Mouse (Mus musculus) ovary, adult 18-20 months (tissue): Measurements from ENCODE around the gene Dpm3.

Experiments
- DNase-seq: peaks from one replicate; pipeline ENCODE4 v3.0.0; 2022; ENCODE audit warnings: low spot score, mixed read lengths

Gene Dpm3

GRCm38 (mm10) chr3:89231772-89232275 is 27.3 kb upstream of the Dpm3 start:
- DNase-seq, result no peak

DNA sequence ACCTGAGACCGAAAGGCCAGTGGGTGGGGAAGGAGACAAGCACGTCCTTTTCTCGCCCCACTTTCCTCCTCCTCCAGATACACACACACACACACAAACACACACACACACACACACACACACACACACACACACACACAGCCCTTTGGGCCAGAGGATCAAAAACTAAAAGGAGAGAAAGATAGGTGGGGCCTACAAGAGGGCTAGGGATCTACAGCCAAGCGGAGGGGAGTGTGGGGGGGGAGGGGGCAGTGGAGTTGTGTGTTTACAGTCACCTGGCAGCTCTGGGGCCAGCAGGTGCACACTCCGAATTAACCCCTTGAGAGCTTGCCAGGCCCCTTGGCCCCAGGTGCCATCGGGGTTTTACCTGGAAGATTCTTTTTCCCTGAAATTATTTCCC is 26.5 kb upstream of the Dpm3 start:
- no peak for DNase-seq

DNA sequence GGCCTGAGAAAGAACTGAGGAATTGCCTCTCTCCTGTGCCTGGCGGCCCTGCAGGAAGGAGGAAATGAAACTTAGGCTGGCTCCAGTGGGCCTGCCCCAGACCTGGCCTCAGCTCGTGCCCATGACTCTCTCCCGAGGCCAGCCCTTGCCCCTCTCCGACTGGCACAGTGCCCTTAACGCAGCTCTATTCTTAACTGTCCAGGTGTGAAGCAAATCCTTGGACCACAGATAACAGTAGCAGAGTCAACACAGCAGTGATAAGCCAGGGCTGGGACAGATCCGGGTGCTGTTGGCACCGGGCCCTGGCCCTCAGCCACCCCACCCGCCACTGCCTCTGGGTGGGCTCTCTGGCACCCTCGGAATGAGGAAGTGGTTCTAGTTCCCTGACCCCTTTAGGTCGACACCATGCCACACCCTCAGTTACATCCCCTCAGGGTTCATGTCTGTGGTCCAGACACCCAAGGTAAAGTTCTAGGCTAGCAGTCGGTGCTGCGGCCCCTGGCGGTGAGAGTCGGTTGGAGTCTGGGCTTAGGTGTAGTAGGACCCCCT is 25.5 kb upstream of the Dpm3 start:
- no peak for DNase-seq

DNA sequence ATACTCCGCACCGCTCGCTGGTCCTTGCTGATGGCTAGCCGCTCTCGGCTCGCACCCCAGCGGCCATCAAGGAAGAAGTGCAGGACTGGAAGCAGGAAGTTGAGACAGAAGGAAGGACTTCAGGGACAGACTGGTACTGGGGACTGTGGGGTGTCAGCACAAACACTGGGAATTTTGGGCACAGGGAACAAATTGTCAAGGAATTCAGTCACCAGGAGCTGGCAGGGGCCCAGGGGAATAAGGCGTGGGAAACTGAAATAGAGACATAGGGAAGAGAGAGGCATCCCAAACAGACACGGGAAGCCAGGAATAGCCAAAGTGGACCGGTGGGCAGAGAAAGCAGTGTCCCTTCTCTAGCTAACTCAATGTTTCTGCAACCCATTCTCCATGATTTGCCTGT is 22.6 kb upstream of the Dpm3 start:
- no peak for DNase-seq

GRCm38 (mm10) chr3:89237682-89238081 is 21.5 kb upstream of the Dpm3 start:
- no peak for DNase-seq

DNA sequence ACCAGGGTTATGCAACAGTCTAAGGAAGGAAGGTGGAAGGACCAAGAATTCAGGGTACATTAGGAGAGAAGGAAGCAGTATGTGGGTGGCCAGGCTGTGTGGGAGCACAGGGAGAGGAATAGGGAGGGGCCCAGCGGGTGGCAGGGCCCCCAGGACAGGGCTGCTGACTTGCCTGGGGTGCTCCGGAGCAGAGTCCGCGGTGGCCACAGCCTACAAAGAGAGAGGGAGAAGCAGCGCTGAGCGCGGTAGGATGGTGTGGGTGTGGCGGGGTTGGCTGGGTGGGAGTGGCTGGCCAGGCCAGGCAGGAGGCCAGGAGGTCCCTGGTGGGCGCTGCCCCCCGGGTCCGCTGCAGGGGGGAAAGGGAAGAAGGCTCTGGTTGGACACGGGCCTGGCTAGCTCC is 20.7 kb upstream of the Dpm3 start:
- no peak for DNase-seq

DNA sequence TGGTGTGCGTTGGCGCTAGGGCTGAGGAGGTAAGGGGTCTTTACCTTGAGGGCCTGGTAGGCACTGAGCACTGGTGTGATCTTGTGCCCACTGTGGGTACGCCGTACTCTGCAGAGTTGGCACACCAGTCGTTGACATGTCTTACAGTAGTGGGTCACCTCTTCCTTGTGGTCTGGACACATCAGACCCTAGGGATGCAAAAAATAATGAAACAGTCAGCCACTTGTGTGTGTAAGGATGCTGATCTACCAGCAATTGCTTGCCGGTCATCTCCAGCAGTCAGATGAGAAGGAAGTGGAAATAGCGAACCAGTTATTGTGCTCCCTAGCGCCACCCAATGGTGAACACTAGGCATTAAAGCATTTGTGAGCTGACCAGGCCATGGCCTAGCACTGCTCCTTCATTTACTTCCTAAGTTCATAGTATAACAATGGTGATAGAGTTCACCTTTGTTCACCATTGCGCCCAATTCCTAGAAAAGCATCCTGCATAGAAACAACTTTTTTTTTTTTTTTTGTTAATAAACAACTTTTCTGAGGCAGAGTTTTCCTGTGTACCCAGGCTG is 16.7 kb upstream of the Dpm3 start:
- no peak for DNase-seq

DNA sequence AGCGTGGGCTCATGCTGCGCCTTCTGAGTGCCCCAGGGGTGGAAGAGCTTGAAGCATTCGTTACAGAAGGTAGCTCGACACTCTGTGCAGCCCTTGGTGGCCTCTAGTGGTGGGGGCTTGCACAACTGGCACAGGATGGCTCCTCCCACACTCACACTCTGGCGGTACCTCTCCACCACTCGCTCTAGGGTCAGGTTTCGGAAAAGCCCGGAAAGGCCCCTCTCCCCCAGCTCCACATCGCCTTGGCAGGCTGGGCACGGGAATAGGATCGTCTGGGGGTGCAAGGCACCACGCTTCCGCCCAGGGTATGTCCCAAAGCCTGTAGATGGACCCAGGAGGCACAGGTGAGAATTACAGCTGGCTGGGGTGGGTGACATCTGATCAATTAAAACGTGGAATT is 15.5 kb upstream of the Dpm3 start:
- no peak for DNase-seq

GRCm38 (mm10) chr3:89244158-89244981 is 14.8 kb upstream of the Dpm3 start:
- no peak for DNase-seq

- no peak for DNase-seq
These were observed 14.0 kb upstream of the Dpm3 start for GRCm38 (mm10) chr3:89244982-89245687.

GRCm38 (mm10) chr3:89245688-89246171 is 13.4 kb upstream of the Dpm3 start, which contains the start of gene Krtcap2:
TSS of gene Krtcap2 (plus strand) at chr3:89245966.
- no peak for DNase-seq

DNA sequence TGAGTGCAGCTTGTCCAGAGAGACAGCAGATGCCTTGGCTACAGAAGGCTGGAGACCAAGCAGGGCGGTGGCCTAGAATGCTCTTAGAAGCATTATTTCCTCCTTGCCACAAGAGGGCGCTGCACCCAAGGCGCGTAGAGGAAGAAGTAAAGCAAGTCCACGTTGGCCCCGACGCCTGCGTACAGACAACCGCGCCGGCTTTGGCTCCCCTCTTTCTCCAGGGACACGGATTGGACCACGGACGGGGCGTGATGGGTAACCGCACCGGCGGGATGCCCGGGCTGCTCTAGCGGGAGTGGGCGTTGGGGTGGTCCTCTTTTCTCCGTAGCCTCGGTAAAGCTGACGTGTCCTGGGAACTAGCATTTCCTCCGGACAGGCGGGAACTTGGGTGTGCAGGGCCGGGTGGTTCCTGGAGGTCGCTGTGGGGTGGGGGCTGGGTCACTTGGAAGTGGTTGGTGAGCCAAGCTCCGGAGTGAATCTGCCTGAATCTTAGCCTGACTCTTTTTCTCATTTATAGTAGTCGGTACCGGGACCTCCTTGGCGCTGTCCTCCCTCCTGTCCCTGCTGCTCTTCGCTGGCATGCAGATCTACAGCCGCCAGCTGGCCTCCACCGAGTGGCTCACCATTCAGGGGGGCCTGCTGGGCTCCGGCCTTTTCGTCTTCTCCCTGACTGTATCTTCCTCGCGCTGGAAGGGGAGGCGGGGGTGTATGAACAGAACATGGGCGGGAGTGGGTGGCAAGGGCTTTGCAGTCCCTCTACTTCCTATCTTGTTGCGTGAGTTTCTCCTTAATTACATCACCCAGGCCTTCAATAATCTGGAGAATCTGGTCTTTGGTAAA is 12.7 kb upstream of the Dpm3 start, which contains the start of gene Trim46:
TSS of gene Trim46 (minus strand) at position 49 of the 840 bp plus-strand sequence.
- DNase-seq, result peak; percentile 83

- DNase-seq, result no peak
These were observed 11.7 kb upstream of the Dpm3 start for GRCm38 (mm10) chr3:89247466-89247865.

- no peak for DNase-seq
These were observed 8.6 kb upstream of the Dpm3 start for GRCm38 (mm10) chr3:89250435-89251040.

DNA sequence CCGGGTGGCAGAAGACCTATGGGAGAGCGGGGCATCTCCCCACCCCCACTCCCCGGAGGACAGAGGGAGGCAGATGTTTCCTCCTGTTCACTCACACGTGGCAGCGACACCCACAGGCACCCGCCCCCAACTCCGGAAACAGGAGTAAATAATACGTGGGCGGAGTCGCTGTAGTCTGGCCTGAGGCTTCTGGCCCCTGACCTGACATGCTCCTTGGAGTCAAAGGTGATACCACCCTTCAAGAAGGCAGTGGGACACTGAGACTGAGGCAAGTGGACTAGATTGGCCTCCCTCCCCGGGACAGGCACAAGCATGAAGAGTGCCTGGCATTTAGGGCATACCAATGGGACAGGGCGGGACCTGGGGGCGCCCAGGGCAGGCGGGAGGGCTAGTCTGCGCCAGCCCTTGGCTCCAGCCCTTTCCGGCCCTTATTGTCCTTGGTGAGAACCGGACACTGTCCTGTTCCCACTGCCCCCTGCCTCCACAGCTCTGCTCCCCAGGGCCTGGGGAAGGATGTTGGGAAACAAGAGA is 7.7 kb upstream of the Dpm3 start:
- no peak for DNase-seq

- no peak for DNase-seq
These were observed 4.2 kb upstream of the Dpm3 start for GRCm38 (mm10) chr3:89254994-89255393.

- no peak for DNase-seq
These were observed 3.0 kb upstream of the Dpm3 start for GRCm38 (mm10) chr3:89256177-89256576.

DNA sequence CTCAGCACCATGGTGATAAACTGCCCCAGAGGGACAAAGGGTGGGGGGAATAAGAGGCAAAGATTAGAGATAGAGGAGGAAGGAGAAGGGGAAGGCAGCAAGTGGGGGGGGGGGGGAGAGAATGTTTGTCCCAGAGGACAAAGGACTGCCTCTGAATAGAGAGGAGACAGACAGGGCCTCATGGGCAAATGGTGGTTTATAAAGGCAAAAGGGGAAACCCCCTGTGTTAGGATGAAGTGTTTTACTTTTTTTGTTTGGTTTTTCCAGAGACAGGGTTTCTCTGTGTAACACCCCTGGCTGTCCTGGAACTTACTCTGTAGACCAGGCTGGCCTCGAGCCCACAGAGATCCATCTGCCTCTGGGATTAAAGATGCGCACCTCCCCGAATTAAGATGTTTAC is 1.1 kb downstream of the Dpm3 start:
- DNase-seq, result no peak

DNA sequence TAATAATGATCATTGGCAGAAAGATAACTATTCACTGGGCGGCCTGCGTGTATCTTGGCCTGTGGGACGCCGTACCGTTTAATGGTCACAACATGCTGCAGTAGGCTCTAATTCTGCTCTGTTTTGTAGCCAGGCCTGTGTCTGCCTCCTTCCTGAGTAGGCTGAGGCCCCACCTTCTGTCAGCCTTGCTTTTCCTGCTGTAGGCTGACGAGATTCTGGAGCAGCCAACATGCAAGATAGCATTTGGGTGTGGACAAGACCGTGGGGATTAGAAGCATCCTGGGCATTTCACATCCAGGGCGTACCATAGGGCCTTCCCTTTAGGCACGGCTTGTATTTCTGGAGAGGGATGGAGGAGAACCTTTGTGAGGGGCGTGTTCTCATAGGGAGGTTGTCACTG is 3.3 kb downstream of the Dpm3 start:
- DNase-seq, result no peak

GRCm38 (mm10) chr3:89266439-89266893 is 7.3 kb downstream of the Dpm3 start:
- DNase-seq, result no peak

- DNase-seq, result no peak
These were observed 9.8 kb downstream of the Dpm3 start for GRCm38 (mm10) chr3:89268916-89269315.
